Mouse (Mus musculus) brain, embryonic 14.5 days (tissue): ENCODE results near the gene Fam189a1.

Experiments used
- CTCF ChIP-seq: fragments of 200-500 bp; IDR thresholded peaks from 2 replicates; pipeline ENCODE4 v1.5.1; 2012; ENCODE audit warnings: inconsistent platforms, mild to moderate bottlenecking, moderate library complexity, borderline replicate concordance; ENCODE audit not compliant: insufficient read depth, insufficient read length; ENCODE audit errors: extremely low read depth
- POLR2A ChIP-seq: fragments of 200-500 bp; IDR thresholded peaks from 2 replicates; pipeline ENCODE4 v1.6.1; 2012; ENCODE audit warnings: mild to moderate bottlenecking, inconsistent platforms, borderline replicate concordance; ENCODE audit not compliant: poor library complexity, insufficient read depth, insufficient read length, severe bottlenecking; ENCODE audit errors: extremely low read depth

- TF ChIP-seq CTCF, result no peak
- TF ChIP-seq POLR2A, result no peak
These were observed 235.6 kb downstream of the Fam189a1 start for GRCm38 (mm10) chr7:64920735-64921134.
